In genomic region chr11:28999196-28999595, GRCm38 (mm10) we compare ENCODE assay signal across 19 mouse cellular contexts.
DNase-seq lines count a peak whose midpoint lies in the region; ATAC-seq and TF ChIP-seq lines count a peak whose summit lies in the region.
"Had no signal": no experiment of that assay in that cellular context is flagged by ENCODE, and none has a peak within 500 bp of the region (broad histone marks: within the 10 kb centered on the region; RNA-seq: fewer than 3 reads in every experiment).

No protein-coding gene starts in this region.

- H3K27me3 ChIP-seq in kidney, embryonic 14.5 days (ENCODE audit: control insufficient read depth, insufficient read depth, low read length) = no peaks in the 10 kb centered on the region
- H3K27me3 ChIP-seq in kidney, adult 2 months (replicated peaks; ENCODE audit: control insufficient read depth, insufficient read depth, low read length) = no peaks in the 10 kb centered on the region
- H3K27me3 ChIP-seq in limb, embryonic 12.5 days = no peaks in the 10 kb centered on the region
- H3K27me3 ChIP-seq in limb, embryonic 10.5 days (ENCODE audit: low read depth, poor library complexity, severe bottlenecking) = no peaks in the 10 kb centered on the region
- H3K27me3 ChIP-seq: forebrain, embryonic 13.5 days; heart, embryonic 13.5 days had no signal

- peak; percentile 60 for ATAC-seq in kidney, embryonic 14.5 days (ENCODE audit: low FRiP score, low TSS enrichment)
- peak; percentile 68; the same call in 1 of the 2 replicates for ATAC-seq in limb, embryonic 12.5 days (ENCODE audit: insufficient number of reproducible peaks, insufficient read depth, low FRiP score, low TSS enrichment, low read depth)
- ATAC-seq: forebrain, embryonic 13.5 days; forebrain, postnatal 0 days; hindbrain, embryonic 16.5 days had no signal

- 36% methylated on average over 1 of the region's 1 CpGs for WGBS in kidney, embryonic 14.5 days
- 48% methylated on average over 1 of the region's 1 CpGs for WGBS in kidney, adult 2 months
- 20% methylated on average over 1 of the region's 1 CpGs for WGBS in limb, embryonic 12.5 days
- 32% methylated on average over 1 of the region's 1 CpGs for WGBS in limb, embryonic 10.5 days

- H3K4me3 ChIP-seq in kidney, embryonic 14.5 days (ENCODE audit: low read length) = no peak overlapping the region
- H3K4me3 ChIP-seq in kidney, adult 2 months (ENCODE audit: insufficient read depth, low read depth, low read length) = no peak overlapping the region
- H3K4me3 ChIP-seq in limb, embryonic 12.5 days (replicated peaks) = no peak overlapping the region
- H3K4me3 ChIP-seq in limb, embryonic 10.5 days = no peak overlapping the region
- H3K4me3 ChIP-seq: forebrain, embryonic 13.5 days; heart, embryonic 13.5 days had no signal

- H3K9ac ChIP-seq in kidney, embryonic 14.5 days (ENCODE audit: low read depth, low read length) = no peak overlapping the region
- no peak overlapping the region for H3K9ac ChIP-seq in limb, embryonic 12.5 days (replicated peaks)
- H3K9ac ChIP-seq: forebrain, embryonic 13.5 days; forebrain, postnatal 0 days; heart, embryonic 13.5 days had no signal

- H3K9me3 ChIP-seq in kidney, embryonic 14.5 days (ENCODE audit: control insufficient read depth, low read length) = no peaks in the 10 kb centered on the region
- no peaks in the 10 kb centered on the region for H3K9me3 ChIP-seq in limb, embryonic 12.5 days
- no peaks in the 10 kb centered on the region for H3K9me3 ChIP-seq in limb, embryonic 10.5 days (replicated peaks)
- H3K9me3 ChIP-seq: forebrain, embryonic 13.5 days; heart, embryonic 13.5 days had no signal

- H3K4me1 ChIP-seq in kidney, embryonic 14.5 days (ENCODE audit: control insufficient read depth, insufficient read depth, low read length) = no peaks in the 10 kb centered on the region; the same call in 1 of the 2 replicates
- 0 out of 2 replicates have a peak, but pooled peaks cover 3% of the 10 kb centered on the region for H3K4me1 ChIP-seq in kidney, adult 2 months (ENCODE audit: control insufficient read depth, insufficient read depth, low read length)
- H3K4me1 ChIP-seq in limb, embryonic 12.5 days (replicated peaks) = peaks cover 14% of the 10 kb centered on the region
- peaks cover 25% of the 10 kb centered on the region for H3K4me1 ChIP-seq in limb, embryonic 10.5 days
- H3K4me1 ChIP-seq: forebrain, embryonic 13.5 days; heart, embryonic 13.5 days had no signal

- no peak for TF ChIP-seq CTCF in kidney, adult 2 months (conservative IDR thresholded peaks at IDR 0.05; ENCODE audit: insufficient read depth, insufficient read length, low read depth, low read length)

- TF ChIP-seq POLR2A in kidney, adult 2 months (IDR thresholded peaks at IDR 0.05; ENCODE audit: low read depth, low read length) = no peak

- no peak overlapping the region for H3K4me2 ChIP-seq in kidney, embryonic 14.5 days (replicated peaks; ENCODE audit: low read depth, low read length)
- no peak overlapping the region for H3K4me2 ChIP-seq in limb, embryonic 12.5 days
- H3K4me2 ChIP-seq: forebrain, embryonic 13.5 days; heart, embryonic 13.5 days had no signal

- no peaks in the 10 kb centered on the region for H3K36me3 ChIP-seq in kidney, embryonic 14.5 days (ENCODE audit: control insufficient read depth, insufficient read depth, low read length)
- no peaks in the 10 kb centered on the region for H3K36me3 ChIP-seq in kidney, adult 2 months (ENCODE audit: control insufficient read depth, insufficient read depth, low read length)
- no peaks in the 10 kb centered on the region for H3K36me3 ChIP-seq in limb, embryonic 12.5 days
- no peaks in the 10 kb centered on the region for H3K36me3 ChIP-seq in limb, embryonic 10.5 days
- H3K36me3 ChIP-seq: heart, embryonic 13.5 days had no signal

- H3K27ac ChIP-seq in kidney, embryonic 14.5 days (ENCODE audit: low read depth, low read length) = no peak overlapping the region
- no peak overlapping the region for H3K27ac ChIP-seq in kidney, adult 2 months (ENCODE audit: insufficient read depth, low read depth, low read length)
- no peak overlapping the region; the same call in 1 of the 2 replicates for H3K27ac ChIP-seq in limb, embryonic 12.5 days
- no peak overlapping the region for H3K27ac ChIP-seq in limb, embryonic 10.5 days
- H3K27ac ChIP-seq: forebrain, embryonic 13.5 days; heart, embryonic 13.5 days had no signal

- no peak for DNase-seq in kidney, adult 2 months
- no peak for DNase-seq in limb, embryonic 10.5 days (ENCODE audit: low spot score)
- DNase-seq in embryo, embryonic 9.5 days (ENCODE audit: extremely low spot score) = peak; percentile 4
- no peak for DNase-seq in layer of hippocampus, adult 8-10 months (ENCODE audit: low spot score in 2 of 2)
- DNase-seq in adrenal gland, adult 18-20 months (ENCODE audit: low spot score in 2 of 2) = no peak
- no peak for DNase-seq in adrenal gland, adult (ENCODE audit: inconsistent age in 2 of 2, low spot score in 1 of 2)
- DNase-seq: adrenal gland, postnatal 14 days; cerebellum, adult 11-12 months; cerebellum, adult 9-10 months; cerebellum, postnatal 25 days; forebrain, postnatal 0 days; gastrocnemius, postnatal 36 days; heart, adult 11 months; heart, postnatal 36 days had no signal
